Mouse (Mus musculus): ENCODE results near the gene Kcnk5.

DNA sequence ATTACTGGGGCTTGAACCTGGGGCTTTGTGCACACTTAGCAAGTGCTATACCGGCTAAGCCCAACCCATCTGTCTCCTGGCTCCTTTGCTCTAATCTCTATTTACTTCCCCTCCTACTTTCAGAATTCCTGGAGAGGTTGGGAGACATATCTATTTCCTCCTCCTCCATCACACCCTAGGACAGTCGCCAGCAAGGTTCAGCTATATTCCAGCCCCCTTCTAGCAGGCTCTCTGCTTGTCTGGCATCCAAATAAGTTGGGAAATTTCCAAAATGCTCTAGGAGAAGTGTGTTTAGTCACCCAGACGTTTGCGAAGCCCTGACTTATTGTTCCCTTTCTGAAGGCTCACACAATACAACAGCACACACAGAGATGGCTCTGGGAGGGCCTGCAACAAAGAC is 78.4 kb downstream of the Kcnk5 start:
- TF ChIP-seq GATA1 (IDR thresholded peaks at IDR 0.05; ENCODE audit: borderline replicate concordance, low read length): no peak
- no peak for TF ChIP-seq FLI1 (IDR thresholded peaks at IDR 0.05; ENCODE audit: low read length)
